Mouse (Mus musculus) midbrain, postnatal 0 days (tissue): Measurements from ENCODE around the gene Knstrn. TPM values are rescaled to one million over a fixed set of nuclear protein-coding genes. Genes with fewer than 3 reads are reported as not detected.
A peak's percentile ranks its signal among the peaks of the same experiment; 100 is the strongest.

Source experiments
- ATAC-seq: fragments of 200-750 bp; cut with Nextera tagmentation; 2 replicates; pipeline ENCODE4 v1.8.0; 2017; ENCODE audit warnings: moderate number of reproducible peaks, mild to moderate bottlenecking, moderate TSS enrichment, moderate library complexity; ENCODE audit not compliant: low FRiP score
- DNase-seq: peaks from one replicate; pipeline ENCODE4 v3.0.0-alpha.2; 2015; ENCODE audit warnings: low spot score
- H3K27ac ChIP-seq: fragments of 300-500 bp; sonication (generic); 2 replicates; pipeline ENCODE4 v1.5.1; 2014; ENCODE audit warnings: low read depth, mild to moderate bottlenecking, low read length, mixed read lengths
- H3K27me3 ChIP-seq: fragments of 300-500 bp; sonication (generic); 2 replicates; pipeline ENCODE4 v1.6.1; 2014; ENCODE audit warnings: low read length, control low read depth, mixed read lengths; ENCODE audit not compliant: insufficient read depth
- H3K36me3 ChIP-seq: fragments of 300-500 bp; sonication (generic); 2 replicates; pipeline ENCODE4 v1.6.1; 2014; ENCODE audit warnings: low read length, control low read depth, mixed read lengths; ENCODE audit not compliant: insufficient read depth
- H3K4me1 ChIP-seq: fragments of 300-500 bp; sonication (generic); 2 replicates; pipeline ENCODE4 v1.6.1; 2014; ENCODE audit warnings: mild to moderate bottlenecking, control low read depth, antibody characterized with exemption, low read length, mixed read lengths; ENCODE audit not compliant: insufficient read depth
- H3K4me2 ChIP-seq: fragments of 300-500 bp; sonication (generic); 2 replicates; pipeline ENCODE4 v1.6.1; 2014; ENCODE audit warnings: low read depth, mild to moderate bottlenecking, low read length, mixed read lengths; ENCODE audit not compliant: poor library complexity, severe bottlenecking
- H3K4me3 ChIP-seq: fragments of 300-500 bp; sonication (generic); 2 replicates; pipeline ENCODE4 v1.5.1; 2014; ENCODE audit warnings: low read depth, mild to moderate bottlenecking, low read length, moderate library complexity
- H3K9ac ChIP-seq: fragments of 300-500 bp; sonication (generic); replicated peaks from 2 replicates; pipeline ENCODE4 v1.6.1; 2014; ENCODE audit warnings: mild to moderate bottlenecking, low read length, moderate library complexity, mixed read lengths; ENCODE audit not compliant: poor library complexity, severe bottlenecking
- H3K9me3 ChIP-seq: fragments of 300-500 bp; sonication (generic); 2 replicates; pipeline ENCODE4 v1.6.1; 2016; ENCODE audit warnings: low read length, control low read depth
- CTCF ChIP-seq: IDR thresholded peaks from 2 replicates; pipeline ENCODE4 v1.5.1; 2016; ENCODE audit warnings: antibody characterized with exemption, mild to moderate bottlenecking
- WGBS: fragments of 180-500 bp; shearing (Covaris S2); extraction: QIAGEN DNeasy Blood & Tissue Kit; methylation state at CpG from one replicate; pipeline ENCODE4 v1.1.7; 2014; 5-methylcytosine and 5-hydroxymethylcytosine counted together
- polyA plus RNA-seq: library from polyadenylated mRNA; unstranded; fragments of >200 nt; fragmentation: Nextera tagmentation; extraction: Ambion mirVana; gene quantifications from 2 replicates; pipeline ENCODE4 v1.2.1, GENCODE M21; 2015
- total RNA-seq: library from RNA; depleted of rRNA; stranded (reverse); fragments of >200 nt; gene quantifications from 2 replicates; pipeline ENCODE4 v1.2.3, GENCODE M21; 2014

Gene Knstrn
- total and polyA plus RNA-seq, 2 experiments from 2014 or later = 4.5 to 6.6 TPM

- H3K9ac ChIP-seq = no peak overlapping the region
- H3K27me3 ChIP-seq = no peaks in the 10 kb centered on the region
- no peaks in the 10 kb centered on the region for H3K4me1 ChIP-seq
- no peaks in the 10 kb centered on the region for H3K9me3 ChIP-seq
- H3K4me2 ChIP-seq = no peak overlapping the region
- H3K36me3 ChIP-seq = peaks cover 24% of the 10 kb centered on the region
- H3K4me3 ChIP-seq = no peak overlapping the region
- no peak for ATAC-seq
- no peak for DNase-seq
- no peak overlapping the region for H3K27ac ChIP-seq
- no peak for TF ChIP-seq CTCF
- 92% methylated on average over 8 of the region's 8 CpGs for WGBS
These were observed 61.5 kb downstream of the Knstrn start for GRCm38 (mm10) chr2:118875316-118875715.

GRCm38 (mm10) chr2:118876453-118876852, 62.6 kb downstream of the Knstrn start:
- H3K4me3 ChIP-seq = no peak overlapping the region
- no peak overlapping the region for H3K9ac ChIP-seq
- no peak overlapping the region for H3K4me2 ChIP-seq
- no peak for TF ChIP-seq CTCF
- no peaks in the 10 kb centered on the region for H3K4me1 ChIP-seq
- DNase-seq = no peak
- ATAC-seq = no peak
- WGBS = 95% methylated on average over 9 of the region's 9 CpGs
- peaks cover 21% of the 10 kb centered on the region for H3K36me3 ChIP-seq
- H3K27me3 ChIP-seq = no peaks in the 10 kb centered on the region
- no peaks in the 10 kb centered on the region for H3K9me3 ChIP-seq
- no peak overlapping the region for H3K27ac ChIP-seq

- 82% methylated on average over 4 of the region's 4 CpGs for WGBS
These were observed 67.2 kb downstream of the Knstrn start for GRCm38 (mm10) chr2:118881019-118881418.

GRCm38 (mm10) chr2:118881956-118882355, 68.2 kb downstream of the Knstrn start:
- DNase-seq (no peak), ATAC-seq (no peak)
- Histone ChIP-seq H3K4me1 (no peaks in the 10 kb centered on the region), H3K27me3 (peaks cover 12% of the 10 kb centered on the region), H3K36me3 (peaks cover 8% of the 10 kb centered on the region; the same call in 1 of the 2 replicates), H3K4me2 (no peak overlapping the region), H3K27ac (no peak overlapping the region), H3K9me3 (no peaks in the 10 kb centered on the region), H3K4me3 (no peak overlapping the region), H3K9ac (no peak overlapping the region)
- TF ChIP-seq CTCF = no peak
- 87% methylated on average over 5 of the region's 5 CpGs for WGBS

More at GRCm38 (mm10) chr2:118881019-118881418, 67.2 kb downstream of the Knstrn start:
- DNase-seq (no peak), ATAC-seq (no peak)
- no peak overlapping the region for H3K4me3 ChIP-seq
- peaks cover 12% of the 10 kb centered on the region; the same call in 1 of the 2 replicates for H3K36me3 ChIP-seq
- no peaks in the 10 kb centered on the region for H3K9me3 ChIP-seq
- H3K27me3 ChIP-seq = peaks cover 12% of the 10 kb centered on the region
- TF ChIP-seq CTCF = no peak
- H3K4me2 ChIP-seq = no peak overlapping the region
- no peaks in the 10 kb centered on the region for H3K4me1 ChIP-seq
- no peak overlapping the region for H3K27ac ChIP-seq
- no peak overlapping the region for H3K9ac ChIP-seq

- Histone ChIP-seq H3K4me1 (no peaks in the 10 kb centered on the region; the same call in 1 of the 2 replicates), H3K4me2 (peak overlapping the region; percentile 70), H3K4me3 (peak overlapping the region; percentile 32), H3K27me3 (peaks cover 12% of the 10 kb centered on the region), H3K9me3 (no peaks in the 10 kb centered on the region), H3K9ac (peak overlapping the region; percentile 44; the same call in 1 of the 2 replicates), H3K27ac (no peak overlapping the region), H3K36me3 (0 out of 2 replicates have a peak, but pooled peaks cover 2% of the 10 kb centered on the region)
- DNase-seq (peak; percentile 82), ATAC-seq (peak; percentile 72)
- peak; percentile 99 for TF ChIP-seq CTCF
- WGBS = 3% methylated on average over 32 of the region's 32 CpGs
These were observed 69.3 kb downstream of the Knstrn start for GRCm38 (mm10) chr2:118882840-118883679.

GRCm38 (mm10) chr2:118887440-118887839, 73.6 kb downstream of the Knstrn start:
- H3K4me2 ChIP-seq = peak overlapping the region; percentile 43
- no peaks in the 10 kb centered on the region for H3K9me3 ChIP-seq
- ATAC-seq (no peak), DNase-seq (no peak)
- no peak overlapping the region for H3K27ac ChIP-seq
- H3K4me3 ChIP-seq = peak overlapping the region; percentile 14; the same call in 1 of the 2 replicates
- TF ChIP-seq CTCF = peak; percentile 6; the same call in 1 of the 2 replicates
- H3K4me1 ChIP-seq = no peaks in the 10 kb centered on the region; the same call in 1 of the 2 replicates
- WGBS = 62% methylated on average over 13 of the region's 13 CpGs
- H3K27me3 ChIP-seq = peaks cover 12% of the 10 kb centered on the region
- H3K9ac ChIP-seq = no peak overlapping the region
- no peaks in the 10 kb centered on the region for H3K36me3 ChIP-seq
